Comparison of ENCODE assay signal across 17 mouse cellular contexts in the genomic region with DNA sequence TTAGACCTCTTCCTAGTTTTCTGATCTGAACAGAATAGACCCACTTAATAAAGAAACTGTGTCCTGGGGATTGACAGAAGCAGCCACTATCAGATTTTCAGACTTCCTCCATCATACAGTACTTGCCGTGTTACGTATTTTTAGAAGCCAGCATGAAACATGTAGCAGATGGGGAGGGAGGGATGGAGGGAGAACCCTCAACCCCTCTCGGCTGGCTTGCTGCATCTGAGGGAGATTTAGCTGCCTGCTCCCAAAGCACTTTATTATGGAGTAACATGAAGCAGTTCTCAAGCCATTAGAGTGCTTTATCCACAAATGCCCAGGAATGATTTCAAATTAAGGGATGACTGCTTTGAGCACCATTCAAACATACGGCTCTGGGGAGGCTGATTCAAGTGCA.
A peak's percentile ranks its signal among the peaks of the same experiment; 100 is the strongest.
DNase-seq lines count a peak whose midpoint lies in the region; ATAC-seq and TF ChIP-seq lines count a peak whose summit lies in the region.
"Had no signal": no experiment of that assay in that cellular context is flagged by ENCODE, and none has a peak within 500 bp of the region (broad histone marks: within the 10 kb centered on the region; RNA-seq: fewer than 3 reads in every experiment).

No protein-coding gene starts in this region.

- no peaks in the 10 kb centered on the region for H3K36me3 ChIP-seq in hindbrain, postnatal 0 days (ENCODE audit: insufficient read depth, low read length)
- no peaks in the 10 kb centered on the region for H3K36me3 ChIP-seq in hindbrain, embryonic 16.5 days (ENCODE audit: control insufficient read depth, insufficient read depth, low read length)
- no peaks in the 10 kb centered on the region for H3K36me3 ChIP-seq in midbrain, embryonic 14.5 days (ENCODE audit: control insufficient read depth, insufficient read depth, low read length)

- H3K4me3 ChIP-seq in hindbrain, postnatal 0 days (ENCODE audit: low read length): no peak overlapping the region
- no peak overlapping the region for H3K4me3 ChIP-seq in hindbrain, embryonic 16.5 days (ENCODE audit: low read length)
- H3K4me3 ChIP-seq in midbrain, embryonic 14.5 days (replicated peaks; ENCODE audit: low read depth, low read length): no peak overlapping the region

- no peaks in the 10 kb centered on the region for H3K9me3 ChIP-seq in hindbrain, postnatal 0 days (ENCODE audit: low read length)
- no peaks in the 10 kb centered on the region for H3K9me3 ChIP-seq in hindbrain, embryonic 16.5 days (ENCODE audit: control insufficient read depth, low read length)
- H3K9me3 ChIP-seq in midbrain, embryonic 14.5 days (ENCODE audit: control insufficient read depth, low read length): no peaks in the 10 kb centered on the region

- TF ChIP-seq CTCF in hindbrain, postnatal 0 days (IDR thresholded peaks at IDR 0.05; ENCODE audit: low read depth): no peak

- H3K9ac ChIP-seq in hindbrain, postnatal 0 days (replicated peaks; ENCODE audit: low read length): no peak overlapping the region
- H3K9ac ChIP-seq in hindbrain, embryonic 16.5 days (ENCODE audit: low read depth, low read length): no peak overlapping the region
- H3K9ac ChIP-seq in midbrain, embryonic 14.5 days (replicated peaks; ENCODE audit: low read length): no peak overlapping the region

- H3K27ac ChIP-seq in hindbrain, postnatal 0 days: no peak overlapping the region
- no peak overlapping the region for H3K27ac ChIP-seq in hindbrain, embryonic 16.5 days (ENCODE audit: low read depth, low read length)
- no peak overlapping the region for H3K27ac ChIP-seq in midbrain, embryonic 14.5 days (replicated peaks; ENCODE audit: low read depth, low read length)
- H3K27ac ChIP-seq: stomach, postnatal 0 days had no signal

- DNase-seq in cerebellum, postnatal 25 days: peak; percentile 48 to 62
- DNase-seq in cerebellum, adult 9-10 months: no peak
- peak; percentile 48 for DNase-seq in hindbrain, postnatal 0 days (ENCODE audit: low spot score)
- DNase-seq in brain, adult 2 months (ENCODE audit: low read depth, low spot score): peak; percentile 73
- DNase-seq in midbrain, embryonic 14.5 days: peak; percentile 35
- DNase-seq in left cerebral cortex, adult 18-20 months (ENCODE audit: low spot score in 2 of 2): no peak
- DNase-seq: adrenal gland, postnatal 14 days; cerebellum, postnatal 36 days; gastrocnemius, postnatal 10 days; kidney, adult 2 months; kidney, postnatal 10 days; thymus, adult 2 months; thymus, postnatal 4 days had no signal

- H3K4me2 ChIP-seq in hindbrain, postnatal 0 days (ENCODE audit: low read depth, low read length): no peak overlapping the region
- no peak overlapping the region for H3K4me2 ChIP-seq in hindbrain, embryonic 16.5 days (ENCODE audit: low read length)
- H3K4me2 ChIP-seq in midbrain, embryonic 14.5 days (ENCODE audit: low read length): no peak overlapping the region
- H3K4me2 ChIP-seq: heart, embryonic 11.5 days had no signal

- no peaks in the 10 kb centered on the region for H3K27me3 ChIP-seq in hindbrain, postnatal 0 days (ENCODE audit: insufficient read depth, low read length)
- H3K27me3 ChIP-seq in hindbrain, embryonic 16.5 days (replicated peaks; ENCODE audit: control insufficient read depth, insufficient read depth, low read length): no peaks in the 10 kb centered on the region
- H3K27me3 ChIP-seq in midbrain, embryonic 14.5 days (ENCODE audit: control insufficient read depth, insufficient read depth, low read length): no peaks in the 10 kb centered on the region

- no peaks in the 10 kb centered on the region for H3K4me1 ChIP-seq in hindbrain, postnatal 0 days (ENCODE audit: insufficient read depth, low read length)
- peaks cover 7% of the 10 kb centered on the region for H3K4me1 ChIP-seq in hindbrain, embryonic 16.5 days (ENCODE audit: control insufficient read depth, insufficient read depth, low read depth, low read length)
- H3K4me1 ChIP-seq in midbrain, embryonic 14.5 days (ENCODE audit: control insufficient read depth, insufficient read depth, low read length): 0 out of 2 replicates have a peak, but pooled peaks cover 5% of the 10 kb centered on the region

- ATAC-seq in hindbrain, postnatal 0 days: no peak
- no peak for ATAC-seq in hindbrain, embryonic 16.5 days
- ATAC-seq in midbrain, embryonic 14.5 days (ENCODE audit: low FRiP score, low TSS enrichment): no peak
- ATAC-seq: CD4-positive, CD25-positive, alpha-beta regulatory T cell, adult 4 months had no signal

- 32% methylated on average over 4 of the region's 4 CpGs for WGBS in hindbrain, postnatal 0 days
- 38% methylated on average over 4 of the region's 4 CpGs for WGBS in hindbrain, embryonic 16.5 days
- 38% methylated on average over 4 of the region's 4 CpGs for WGBS in midbrain, embryonic 14.5 days

Comparison
In these comparisons a context has a peak if more than half of its experiments do, and no peak if none do; other contexts are left out.
1. DNase-seq: peak in cerebellum, postnatal 25 days (2 of 2), hindbrain, postnatal 0 days (single experiment), brain, adult 2 months (single experiment) and midbrain, embryonic 14.5 days (single experiment); none in cerebellum, adult 9-10 months (single experiment) and left cerebral cortex, adult 18-20 months (0 of 2).